Mouse (Mus musculus) CD8-positive naive resting alpha-beta T cell, adult 2 months (primary cell): ENCODE data around the gene Lipe.

Experiments used
- DNase-seq, 2 experiments: peaks; one replicate each; pipeline ENCODE4 v3.0.0; 2022; ENCODE audit warnings: low read depth in 2 of 2, low spot score in 2 of 2

Lipe gene

GRCm38 (mm10) chr7:25387811-25388440 lies 10.6 kb downstream of the Lipe start:
- no peak for DNase-seq

GRCm38 (mm10) chr7:25385850-25386555 lies 12.5 kb downstream of the Lipe start:
- DNase-seq = no peak

GRCm38 (mm10) chr7:25385259-25385658 lies 13.3 kb downstream of the Lipe start:
- no peak for DNase-seq

DNA sequence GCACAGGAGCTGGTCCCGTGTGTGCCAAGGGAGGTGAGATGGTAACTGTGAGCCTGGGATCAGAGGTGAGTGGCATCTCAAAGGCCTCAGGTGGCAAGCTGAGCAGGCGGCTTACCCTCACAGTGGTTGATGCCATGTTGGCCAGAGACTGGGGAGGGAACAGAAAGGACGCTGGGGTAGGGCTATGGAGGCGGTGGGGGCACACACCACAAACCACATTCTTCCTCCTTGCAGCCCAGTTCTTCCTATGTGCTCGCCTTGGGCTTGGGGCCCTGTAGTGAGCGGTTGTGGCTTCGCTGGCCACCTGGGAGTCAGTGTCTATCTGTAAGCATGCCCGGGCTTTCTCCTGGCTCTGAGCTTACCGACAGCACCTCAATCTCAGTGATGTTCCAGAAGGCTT lies 13.7 kb downstream of the Lipe start:
- no peak for DNase-seq

GRCm38 (mm10) chr7:25384318-25384717 lies 14.2 kb downstream of the Lipe start:
- DNase-seq = no peak

DNA sequence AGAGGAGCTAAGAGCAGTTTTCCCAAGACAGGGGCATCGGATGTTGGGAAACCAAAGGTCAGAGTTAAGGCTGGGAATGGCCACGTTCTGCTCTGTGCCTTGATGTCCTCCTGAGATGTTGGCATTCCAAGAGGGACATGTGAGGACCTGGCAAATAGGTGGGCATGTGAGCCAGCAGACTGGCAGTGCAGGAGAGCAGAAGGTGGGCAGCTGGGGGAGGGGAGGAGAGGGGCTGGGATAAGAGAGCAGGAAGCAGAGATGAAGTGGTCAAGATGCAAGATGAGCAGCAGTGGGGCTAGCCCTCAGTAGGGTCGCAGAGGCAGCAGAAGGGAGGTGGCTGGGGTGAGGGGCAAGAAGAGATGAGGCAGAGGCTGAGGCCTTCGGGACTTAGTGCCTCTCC lies 14.6 kb downstream of the Lipe start:
- no peak for DNase-seq

DNA sequence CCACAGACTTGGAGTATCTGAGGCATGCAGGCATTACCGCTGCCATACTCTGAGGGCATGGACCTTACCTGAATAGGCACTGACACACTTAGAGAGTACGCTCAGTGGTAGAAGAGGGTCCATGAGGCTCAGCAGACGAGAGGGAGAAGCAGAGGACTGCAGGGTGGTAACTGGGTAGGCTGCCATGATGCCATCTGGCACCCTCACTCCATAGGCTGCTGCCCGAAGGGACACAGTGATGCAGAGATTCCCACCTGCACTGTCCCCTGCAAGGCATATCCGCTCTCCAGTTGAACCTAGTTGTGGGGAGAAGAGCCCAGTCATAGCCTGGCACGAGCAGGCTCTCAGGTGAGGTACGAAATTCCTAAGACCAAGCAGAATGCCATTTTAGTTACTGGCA lies 15.1 kb downstream of the Lipe start:
- no peak for DNase-seq

DNA sequence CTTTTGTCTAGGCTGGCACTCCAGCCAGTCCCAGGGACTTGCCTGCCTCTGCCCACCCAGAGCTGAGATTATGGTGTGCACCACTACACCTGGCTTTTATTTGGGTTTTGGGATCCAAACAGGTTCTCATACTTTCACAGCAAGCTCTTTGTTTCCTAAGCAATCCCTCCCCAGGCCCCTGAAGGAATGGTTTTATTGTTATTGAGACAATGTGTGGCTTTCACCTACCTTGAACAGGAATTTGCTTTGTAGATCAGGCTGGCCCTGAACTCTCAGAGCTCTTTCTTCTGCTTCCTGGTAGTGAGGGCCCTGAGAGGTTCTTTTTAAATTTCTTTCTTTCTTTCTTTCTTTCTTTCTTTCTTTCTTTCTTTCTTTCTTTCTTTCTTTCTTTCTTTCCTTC lies 16.0 kb downstream of the Lipe start:
- no peak for DNase-seq

DNA sequence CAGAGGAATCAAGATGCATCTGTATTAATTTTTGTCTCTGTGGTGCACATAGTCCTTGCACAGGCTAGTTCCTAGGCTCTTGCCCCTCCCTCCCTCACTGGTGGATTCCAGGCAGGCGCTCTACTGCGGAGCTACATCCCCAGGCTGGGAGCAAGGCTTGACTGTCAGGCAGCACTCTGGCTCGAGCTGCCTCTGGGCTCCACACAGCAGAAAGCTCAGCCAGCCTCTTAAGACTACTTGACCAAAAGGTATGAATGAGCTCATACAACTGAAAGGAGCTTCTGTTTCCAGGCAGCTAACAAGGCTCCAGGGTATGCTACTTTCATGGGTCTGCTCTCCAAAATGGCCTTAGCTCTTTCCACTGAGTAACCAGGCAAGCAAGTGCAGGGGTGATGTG lies 17.2 kb downstream of the Lipe start:
- no peak for DNase-seq

GRCm38 (mm10) chr7:25380392-25381283 lies 17.9 kb downstream of the Lipe start:
- DNase-seq = no peak

DNA sequence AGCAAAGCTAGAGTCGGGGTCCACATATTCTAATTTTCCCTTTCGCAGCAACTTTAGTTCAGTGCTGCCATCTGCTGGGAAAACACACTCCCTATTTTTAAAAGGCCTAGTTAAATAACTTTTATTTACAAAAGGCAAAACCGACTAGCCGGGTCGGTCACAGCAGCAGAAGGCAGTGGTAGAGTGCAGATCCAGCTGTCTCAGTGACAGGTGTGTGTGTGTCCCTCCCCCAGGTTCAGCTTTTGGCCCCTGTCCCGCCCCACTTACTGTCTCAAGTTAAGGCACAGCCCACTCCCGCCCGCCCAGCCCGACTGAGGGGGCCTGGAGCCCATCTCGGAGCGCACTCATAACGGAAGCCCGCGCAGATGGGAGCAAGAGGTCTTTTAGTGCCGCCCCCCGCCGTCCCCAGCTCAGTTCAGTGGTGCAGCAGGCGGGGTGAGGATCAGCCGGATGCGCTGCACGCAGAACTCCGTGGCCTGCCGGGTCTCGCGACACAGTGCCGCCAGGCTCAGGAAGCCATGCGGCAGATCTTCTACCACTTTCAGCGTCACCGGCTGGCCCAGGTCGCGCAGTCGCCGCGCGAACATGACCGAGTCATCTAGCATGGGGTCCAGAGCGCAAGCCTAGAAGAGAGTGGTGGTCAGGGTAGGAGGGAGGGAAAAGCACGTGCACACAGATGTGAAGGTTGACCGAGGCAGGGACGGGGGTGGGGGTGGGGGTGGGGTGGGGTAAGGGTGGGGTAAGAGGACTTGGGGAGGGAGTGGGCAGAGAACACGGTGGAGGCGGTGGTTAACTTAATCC lies 18.8 kb downstream of the Lipe start:
- DNase-seq = peak; percentile 79 to 80

GRCm38 (mm10) chr7:25378181-25379100 lies 20.1 kb downstream of the Lipe start:
- DNase-seq = no peak

GRCm38 (mm10) chr7:25377100-25377700 lies 21.3 kb downstream of the Lipe start:
- DNase-seq = no peak

GRCm38 (mm10) chr7:25376556-25376955 lies 22.0 kb downstream of the Lipe start:
- DNase-seq = no peak

DNA sequence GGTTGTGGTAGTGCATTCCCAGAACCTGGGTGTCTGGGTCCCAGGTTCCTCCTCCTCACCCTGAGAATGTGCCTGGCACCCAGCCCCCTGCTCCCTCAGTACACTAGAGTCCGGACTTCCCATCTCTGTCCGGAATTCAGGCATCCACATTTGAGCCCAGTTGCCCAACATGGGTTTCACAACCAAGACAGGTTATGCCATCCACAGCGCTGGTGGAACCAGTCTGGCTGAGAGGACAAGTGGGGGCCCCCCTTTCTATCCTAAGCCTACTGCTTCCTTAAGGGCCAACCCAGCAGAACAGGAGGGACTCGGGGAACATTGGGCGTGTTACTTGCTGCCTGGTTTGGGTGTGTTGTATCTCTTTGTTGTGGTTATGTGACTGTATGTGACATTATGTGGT lies 26.1 kb downstream of the Lipe start:
- no peak for DNase-seq

GRCm38 (mm10) chr7:25369058-25369749 lies 29.3 kb downstream of the Lipe start, which contains the start of gene Cnfn:
Gene Cnfn, minus strand, starts transcription at chr7:25369724.
- no peak for DNase-seq

DNA sequence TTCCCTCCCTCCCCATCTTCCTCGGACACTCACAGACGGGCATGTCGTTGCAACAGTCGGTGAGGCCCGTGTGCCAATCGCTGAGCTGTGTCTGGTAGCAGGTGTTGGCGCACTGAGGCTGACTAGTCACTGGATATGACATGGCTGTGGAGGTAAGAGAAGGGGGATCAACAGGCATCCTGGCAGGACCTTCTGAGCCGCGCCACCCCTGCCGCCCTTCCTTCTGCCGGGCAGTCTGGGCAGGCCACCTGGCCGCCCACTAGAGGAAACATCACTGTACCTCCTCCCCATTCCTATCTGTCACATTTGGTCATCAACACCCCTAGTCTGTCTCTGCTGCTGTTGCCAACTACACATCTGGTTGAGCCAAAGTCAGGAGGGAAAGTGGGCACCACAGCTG lies 30.2 kb downstream of the Lipe start:
- DNase-seq = no peak

- DNase-seq = no peak
These were observed 30.7 kb downstream of the Lipe start for GRCm38 (mm10) chr7:25367632-25368293.
